Mouse (Mus musculus): ENCODE results near the gene Lilra5. TPM values are rescaled to one million over a fixed set of nuclear protein-coding genes. Genes with fewer than 3 reads are reported as not detected.
"Not testable (repeated sequence)": the region's sequence is repeated elsewhere in the genome, so short reads cannot be mapped to it uniquely, and the experiment has no call there.

Gene Lilra5
- polyA plus RNA-seq, 1 experiment from 2014 or later, result not detected

DNA sequence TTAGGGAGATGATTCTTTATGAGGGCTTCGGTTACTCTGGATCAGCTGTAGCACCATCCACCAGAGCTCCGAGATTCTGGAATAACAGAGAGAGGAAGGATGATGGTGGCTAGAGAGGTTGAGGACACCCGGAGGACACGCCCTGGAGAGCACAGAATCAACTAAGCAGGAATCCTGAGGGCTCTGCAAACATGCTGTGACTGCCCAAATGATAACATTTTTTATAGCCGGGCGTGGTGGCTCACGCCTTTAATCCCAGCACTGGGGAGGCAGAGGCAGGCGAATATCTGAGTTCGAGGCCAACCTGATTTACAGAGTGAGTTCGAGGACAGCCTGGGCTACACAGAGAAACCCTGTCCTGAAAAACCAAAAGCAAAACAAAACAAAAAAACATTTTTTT lies 37.9 kb downstream of the Lilra5 start:
- not testable (repeated sequence) for ATAC-seq (ENCODE audit: low FRiP score)

DNA sequence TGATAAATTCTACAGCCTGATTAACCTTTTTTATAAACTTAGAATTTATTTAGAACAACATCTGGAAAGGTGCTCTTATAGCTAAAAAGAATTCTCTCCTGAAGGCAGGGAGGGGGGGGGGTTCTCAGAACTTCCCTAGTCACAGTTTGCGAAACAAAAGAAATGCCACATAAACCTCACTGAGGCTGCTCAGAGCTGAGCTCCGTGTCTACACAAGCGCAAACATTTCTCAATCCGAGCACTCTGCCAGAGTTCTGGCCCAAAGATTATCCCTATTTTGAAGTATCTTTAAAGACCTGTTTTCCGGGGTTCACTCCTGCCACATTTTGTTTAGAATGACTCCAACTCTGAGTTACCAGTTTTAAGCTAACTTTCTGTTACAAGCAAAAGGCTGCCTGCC lies 55.1 kb downstream of the Lilra5 start:
- H3K4me3 ChIP-seq, result no peak overlapping the region
- H3K9ac ChIP-seq, result no peak overlapping the region
- no peak overlapping the region for H3K27ac ChIP-seq
- H3K9me3 ChIP-seq (replicated peaks), result no peaks in the 10 kb centered on the region
- no peak overlapping the region for H3K4me2 ChIP-seq (replicated peaks)
- no peaks in the 10 kb centered on the region for H3K4me1 ChIP-seq
- no peaks in the 10 kb centered on the region for H3K36me3 ChIP-seq
- no peak for ATAC-seq (ENCODE audit: low FRiP score)
- no peaks in the 10 kb centered on the region for H3K27me3 ChIP-seq
- WGBS, result 75% methylated on average over 5 of the region's 5 CpGs

More for the DNA sequence above, 37.9 kb downstream of the Lilra5 start:
- not testable (repeated sequence) for H3K4me2 ChIP-seq (replicated peaks); H3K27me3 ChIP-seq; H3K4me1 ChIP-seq; H3K9me3 ChIP-seq (replicated peaks); H3K4me3 ChIP-seq; H3K27ac ChIP-seq; H3K9ac ChIP-seq; H3K36me3 ChIP-seq
- 88% methylated on average over 10 of the region's 10 CpGs for WGBS

Other genes starting within 250 kb of the Lilra5 start
- 1.8 and 2.4 TPM in 2 replicates for gene Lair1, start 174.6 kb upstream of the Lilra5 start, polyA plus RNA-seq (2016; fragmentation: Nextera tagmentation; extraction: Ambion mirVana)
- 108 and 110 TPM in 2 replicates for gene Ttyh1, start 118.3 kb upstream of the Lilra5 start, polyA plus RNA-seq (2016; fragmentation: Nextera tagmentation; extraction: Ambion mirVana)
- gene Leng8, start 100.7 kb upstream of the Lilra5 start, polyA plus RNA-seq (2016; fragmentation: Nextera tagmentation; extraction: Ambion mirVana), result 115 and 118 TPM in 2 replicates
- 3.6 and 4.3 TPM in 2 replicates for gene Leng9, start 87.4 kb upstream of the Lilra5 start, polyA plus RNA-seq (2016; fragmentation: Nextera tagmentation; extraction: Ambion mirVana)
- 24.2 and 25.7 TPM in 2 replicates for gene Cdc42ep5, start 72.9 kb upstream of the Lilra5 start, polyA plus RNA-seq (2016; fragmentation: Nextera tagmentation; extraction: Ambion mirVana)
- gene Ncr1, start 100.0 kb downstream of the Lilra5 start, polyA plus RNA-seq (2016; fragmentation: Nextera tagmentation; extraction: Ambion mirVana), result not detected in 2 replicates
- gene Gp6, start 160.0 kb downstream of the Lilra5 start, polyA plus RNA-seq (2016; fragmentation: Nextera tagmentation; extraction: Ambion mirVana), result 0.22 and 0.40 TPM in 2 replicates
- gene Rdh13, start 207.9 kb downstream of the Lilra5 start, polyA plus RNA-seq (2016; fragmentation: Nextera tagmentation; extraction: Ambion mirVana), result 29.2 and 30.1 TPM in 2 replicates
- 7.1 and 8.6 TPM in 2 replicates for gene Eps8l1, start 222.9 kb downstream of the Lilra5 start, polyA plus RNA-seq (2016; fragmentation: Nextera tagmentation; extraction: Ambion mirVana)